In genomic region chr2:92728388-92728787, GRCm38 (mm10) we compare ENCODE assay signal across 19 mouse cellular contexts.
DNase-seq lines count a peak whose midpoint lies in the region; ATAC-seq lines count a peak whose summit lies in the region.
"Had no signal": no experiment of that assay in that cellular context is flagged by ENCODE, and none has a peak within 500 bp of the region (broad histone marks: within the 10 kb centered on the region; RNA-seq: fewer than 3 reads in every experiment).

No protein-coding gene starts in this region.

- no peak overlapping the region for H3K9ac ChIP-seq in lung, embryonic 16.5 days (ENCODE audit: low read length)
- no peak overlapping the region for H3K9ac ChIP-seq in kidney, embryonic 16.5 days (replicated peaks; ENCODE audit: low read length)
- H3K9ac ChIP-seq: heart, embryonic 15.5 days; intestine, embryonic 15.5 days; limb, embryonic 12.5 days; liver, embryonic 15.5 days; neural tube, embryonic 13.5 days had no signal

- H3K9me3 ChIP-seq in lung, embryonic 16.5 days (ENCODE audit: control insufficient read depth, low read length): no peaks in the 10 kb centered on the region
- H3K9me3 ChIP-seq in kidney, embryonic 16.5 days (ENCODE audit: low read length): no peaks in the 10 kb centered on the region
- H3K9me3 ChIP-seq: G1E; heart, embryonic 15.5 days; hindbrain, embryonic 10.5 days; intestine, embryonic 15.5 days; limb, embryonic 12.5 days; liver, embryonic 15.5 days; neural tube, embryonic 13.5 days had no signal

- H3K27ac ChIP-seq in lung, embryonic 16.5 days (ENCODE audit: low read length): no peak overlapping the region
- H3K27ac ChIP-seq in kidney, embryonic 16.5 days (ENCODE audit: low read length): no peak overlapping the region
- H3K27ac ChIP-seq: heart, embryonic 15.5 days; intestine, embryonic 15.5 days; kidney, postnatal 0 days; layer of hippocampus, adult 2 months; limb, embryonic 12.5 days; liver, embryonic 15.5 days; neural tube, embryonic 13.5 days had no signal

- H3K4me3 ChIP-seq in lung, embryonic 16.5 days (ENCODE audit: low read length): no peak overlapping the region
- H3K4me3 ChIP-seq in kidney, embryonic 16.5 days (ENCODE audit: low read length): no peak overlapping the region
- H3K4me3 ChIP-seq: heart, embryonic 15.5 days; hindbrain, embryonic 10.5 days; intestine, embryonic 15.5 days; layer of hippocampus, adult 2 months; limb, embryonic 12.5 days; liver, embryonic 15.5 days; neural tube, embryonic 13.5 days had no signal

- no peaks in the 10 kb centered on the region for H3K27me3 ChIP-seq in lung, embryonic 16.5 days (ENCODE audit: control insufficient read depth, insufficient read depth, low read depth, low read length)
- H3K27me3 ChIP-seq in kidney, embryonic 16.5 days (ENCODE audit: insufficient read depth, low read length): no peaks in the 10 kb centered on the region
- H3K27me3 ChIP-seq: heart, embryonic 15.5 days; intestine, embryonic 15.5 days; limb, embryonic 12.5 days; liver, embryonic 15.5 days; neural tube, embryonic 13.5 days had no signal

- peaks cover 9% of the 10 kb centered on the region for H3K4me1 ChIP-seq in lung, embryonic 16.5 days (replicated peaks; ENCODE audit: control insufficient read depth, insufficient read depth, low read length)
- H3K4me1 ChIP-seq in kidney, embryonic 16.5 days (ENCODE audit: insufficient read depth, low read length): peaks cover 8% of the 10 kb centered on the region; the same call in 1 of the 2 replicates
- H3K4me1 ChIP-seq: limb, embryonic 12.5 days; liver, embryonic 15.5 days had no signal

- no peak for DNase-seq in frontal cortex, adult 2 months (ENCODE audit: extremely low spot score in 1 of 2, low spot score in 1 of 2)
- DNase-seq in lung, postnatal 25 days (ENCODE audit: low spot score): no peak
- DNase-seq in cerebellum, adult 9-10 months: peak; percentile 43
- DNase-seq in lung, postnatal 4 days: peak; percentile 20 to 68
- DNase-seq: embryo, embryonic 11 days had no signal

- H3K36me3 ChIP-seq in lung, embryonic 16.5 days (ENCODE audit: control insufficient read depth, insufficient read depth, low read length): no peaks in the 10 kb centered on the region
- no peaks in the 10 kb centered on the region for H3K36me3 ChIP-seq in kidney, embryonic 16.5 days (ENCODE audit: insufficient read depth, low read length)
- H3K36me3 ChIP-seq: G1E; heart, embryonic 15.5 days; hindbrain, embryonic 10.5 days; intestine, embryonic 15.5 days; limb, embryonic 12.5 days; liver, embryonic 15.5 days; neural tube, embryonic 13.5 days had no signal

- 0 out of 2 replicates have a peak, but pooled peaks have one; percentile 17 for ATAC-seq in frontal cortex, adult (ENCODE audit: low TSS enrichment)
- ATAC-seq in lung, embryonic 16.5 days (ENCODE audit: low read depth): peak; percentile 17; the same call in 1 of the 2 replicates
- no peak for ATAC-seq in erythroid progenitor cell, adult 5-6 weeks (replicated peaks; ENCODE audit: low FRiP score, poor library complexity, severe bottlenecking)
- ATAC-seq in kidney, embryonic 16.5 days (ENCODE audit: low FRiP score, low TSS enrichment): no peak
- ATAC-seq: forebrain, embryonic 14.5 days; intestine, embryonic 15.5 days had no signal

- 50% methylated on average over 3 of the region's 3 CpGs for WGBS in lung, embryonic 16.5 days
- WGBS in kidney, embryonic 16.5 days: 60% methylated on average over 3 of the region's 3 CpGs

- H3K4me2 ChIP-seq in lung, embryonic 16.5 days (ENCODE audit: low read depth, low read length): no peak overlapping the region
- H3K4me2 ChIP-seq in kidney, embryonic 16.5 days (replicated peaks; ENCODE audit: low read depth, low read length): no peak overlapping the region
- H3K4me2 ChIP-seq: heart, embryonic 15.5 days; intestine, embryonic 15.5 days; limb, embryonic 12.5 days; liver, embryonic 15.5 days; neural tube, embryonic 13.5 days had no signal

Comparison
In these comparisons a context has a peak if more than half of its experiments do, and no peak if none do; other contexts are left out.
1. DNase-seq: peak in cerebellum, adult 9-10 months (single experiment) and lung, postnatal 4 days (2 of 2); none in frontal cortex, adult 2 months (0 of 2) and lung, postnatal 25 days (single experiment).
2. ATAC-seq: peak in frontal cortex, adult (single experiment) and lung, embryonic 16.5 days (single experiment); none in erythroid progenitor cell, adult 5-6 weeks (single experiment) and kidney, embryonic 16.5 days (single experiment).